In the genomic region with DNA sequence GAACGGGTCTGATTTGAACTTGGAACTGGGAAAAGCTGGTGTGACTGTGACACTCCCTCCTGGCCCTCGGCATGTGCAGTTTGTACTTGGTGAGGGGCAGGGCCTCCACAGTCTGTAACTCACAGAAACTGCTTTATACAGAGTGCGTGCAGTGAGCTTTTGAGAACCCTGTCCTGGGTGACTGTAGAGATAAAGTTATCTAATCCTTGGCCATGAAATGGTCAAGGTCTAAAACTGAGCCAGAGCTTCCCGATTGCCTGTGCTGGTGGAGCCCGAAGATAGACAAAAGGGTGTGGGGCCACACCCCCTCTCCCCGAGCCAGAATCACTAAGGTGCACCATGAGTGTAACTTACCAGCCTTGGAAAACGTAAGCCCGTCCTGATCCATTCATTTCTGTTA, we compare ENCODE assay signal across 13 mouse cellular contexts. TPM values are rescaled to one million over a fixed set of nuclear protein-coding genes. Genes with fewer than 3 reads are reported as not detected.
DNase-seq lines count a peak whose midpoint lies in the region; ATAC-seq and TF ChIP-seq lines count a peak whose summit lies in the region.
"Had no signal": no experiment of that assay in that cellular context is flagged by ENCODE, and none has a peak within 500 bp of the region (broad histone marks: within the 10 kb centered on the region; RNA-seq: fewer than 3 reads in every experiment).

No protein-coding gene starts in this region.

- H3K27ac ChIP-seq in liver, adult 2 months (replicated peaks; ENCODE audit: insufficient read depth, low read depth, low read length) = no peak overlapping the region; the same call in 1 of the 2 replicates
- H3K27ac ChIP-seq in liver, embryonic 12.5 days = no peak overlapping the region
- H3K27ac ChIP-seq in embryonic facial prominence, embryonic 13.5 days = peak overlapping the region; percentile 87
- peak overlapping the region; percentile 11; the same call in 1 of the 2 replicates for H3K27ac ChIP-seq in liver, postnatal 0 days (ENCODE audit: low read depth)

- H3K4me1 ChIP-seq in liver, adult 2 months (ENCODE audit: control insufficient read depth, insufficient read depth, low read length) = peaks cover 40% of the 10 kb centered on the region
- H3K4me1 ChIP-seq in liver, embryonic 12.5 days = peaks cover 32% of the 10 kb centered on the region
- peaks cover 98% of the 10 kb centered on the region for H3K4me1 ChIP-seq in embryonic facial prominence, embryonic 13.5 days
- peaks cover 2% of the 10 kb centered on the region; the same call in 1 of the 2 replicates for H3K4me1 ChIP-seq in liver, postnatal 0 days (ENCODE audit: insufficient read depth)

- TF ChIP-seq POLR2A in liver, adult 2 months (IDR thresholded peaks at IDR 0.05; ENCODE audit: extremely low read depth, insufficient read depth, low read length) = no peak

- peak; percentile 77 for DNase-seq in adrenal gland, adult 2 months
- DNase-seq in adrenal gland, postnatal 25 days = no peak
- DNase-seq in liver, adult 2 months (ENCODE audit: extremely low read depth, low read depth, low spot score) = peak; percentile 45
- no peak for DNase-seq in liver, postnatal 0 days
- DNase-seq in left cerebral cortex, adult 11 months (ENCODE audit: low spot score) = no peak
- DNase-seq in Muller cell, postnatal 12 days (ENCODE audit: inconsistent ontology term) = no peak
- DNase-seq: heart, adult 11 months; kidney, postnatal 36 days had no signal

- no peak for TF ChIP-seq EP300 in liver, postnatal 0 days (IDR thresholded peaks at IDR 0.05; ENCODE audit: low read depth)

- no peak for TF ChIP-seq CTCF in liver, adult 2 months (IDR thresholded peaks at IDR 0.05; ENCODE audit: low read depth, low read length)
- no peak for TF ChIP-seq CTCF in liver, postnatal 0 days (IDR thresholded peaks at IDR 0.05; ENCODE audit: low read depth)

- no peak overlapping the region for H3K4me3 ChIP-seq in liver, adult 2 months (ENCODE audit: insufficient read depth, low read depth, low read length)
- H3K4me3 ChIP-seq in liver, embryonic 12.5 days = no peak overlapping the region
- H3K4me3 ChIP-seq in embryonic facial prominence, embryonic 13.5 days = no peak overlapping the region
- H3K4me3 ChIP-seq in liver, postnatal 0 days (ENCODE audit: low read depth, low read length) = no peak overlapping the region
- H3K4me3 ChIP-seq: erythroblast, embryonic 14.5 days; myocyte had no signal

- no peaks in the 10 kb centered on the region for H3K27me3 ChIP-seq in liver, adult 2 months (ENCODE audit: control insufficient read depth, insufficient read depth, low read length)
- H3K27me3 ChIP-seq in liver, embryonic 12.5 days (replicated peaks) = no peaks in the 10 kb centered on the region
- H3K27me3 ChIP-seq in embryonic facial prominence, embryonic 13.5 days = no peaks in the 10 kb centered on the region
- no peaks in the 10 kb centered on the region for H3K27me3 ChIP-seq in liver, postnatal 0 days (ENCODE audit: insufficient read depth, low read length)
- H3K27me3 ChIP-seq: Patski had no signal

- no peaks in the 10 kb centered on the region for H3K9me3 ChIP-seq in liver, embryonic 12.5 days (replicated peaks)
- H3K9me3 ChIP-seq in embryonic facial prominence, embryonic 13.5 days = no peaks in the 10 kb centered on the region
- no peaks in the 10 kb centered on the region for H3K9me3 ChIP-seq in liver, postnatal 0 days (ENCODE audit: low read length)

- 31% methylated on average over 8 of the region's 8 CpGs for WGBS in liver, adult 2 months
- WGBS in liver, embryonic 12.5 days (ENCODE audit: insufficient replicate concordance) = 29% methylated on average over 8 of the region's 8 CpGs
- WGBS in embryonic facial prominence, embryonic 13.5 days = 49% methylated on average over 8 of the region's 8 CpGs
- 42% methylated on average over 8 of the region's 8 CpGs for WGBS in liver, postnatal 0 days (ENCODE audit: insufficient replicate concordance)

- no peak for ATAC-seq in liver, embryonic 12.5 days
- no peak for ATAC-seq in embryonic facial prominence, embryonic 13.5 days (ENCODE audit: insufficient number of reproducible peaks, insufficient read depth, low FRiP score, low TSS enrichment, low read depth)
- no peak for ATAC-seq in liver, postnatal 0 days
- ATAC-seq: Patski had no signal

- no peak overlapping the region for H3K9ac ChIP-seq in liver, adult 2 months (ENCODE audit: low read depth, low read length)
- H3K9ac ChIP-seq in liver, embryonic 12.5 days = no peak overlapping the region
- peak overlapping the region; percentile 28; the same call in 1 of the 2 replicates for H3K9ac ChIP-seq in embryonic facial prominence, embryonic 13.5 days
- H3K9ac ChIP-seq in liver, postnatal 0 days (replicated peaks) = no peak overlapping the region

- no peaks in the 10 kb centered on the region for H3K36me3 ChIP-seq in liver, adult 2 months (ENCODE audit: control insufficient read depth, insufficient read depth, low read length)
- peaks cover 22% of the 10 kb centered on the region for H3K36me3 ChIP-seq in liver, embryonic 12.5 days
- H3K36me3 ChIP-seq in embryonic facial prominence, embryonic 13.5 days = peaks cover 3% of the 10 kb centered on the region; the same call in 1 of the 2 replicates
- peaks cover 6% of the 10 kb centered on the region for H3K36me3 ChIP-seq in liver, postnatal 0 days (replicated peaks; ENCODE audit: insufficient read depth, low read length)

- H3K79me2 ChIP-seq in liver, adult 2 months (ENCODE audit: control insufficient read depth, insufficient read depth, low read length) = peaks cover 19% of the 10 kb centered on the region

- no peak overlapping the region for H3K4me2 ChIP-seq in liver, embryonic 12.5 days
- 0 out of 2 replicates have a peak overlapping the region, but pooled peaks have one; percentile 7 for H3K4me2 ChIP-seq in embryonic facial prominence, embryonic 13.5 days
- no peak overlapping the region for H3K4me2 ChIP-seq in liver, postnatal 0 days (ENCODE audit: low read depth, low read length)

RNA-seq across cellular contexts. Expression of a gene that starts 58.2 kb away (rescaled TPM):
- 100 to 1,000 TPM; 312 to 392 TPM for total RNA-seq in adrenal gland, adult 2 months (2021)
- polyA plus RNA-seq in adrenal gland, adult 2 months (2012; rRNA removed) = 140 and 199 TPM in 2 replicates
- 304 and 325 TPM in 2 replicates for total RNA-seq in adrenal gland, postnatal 25 days (2021)
- total RNA-seq in liver, adult 2 months (2014; rRNA removed) = 51.4 and 58.5 TPM in 2 replicates
- 52.6 and 56.4 TPM in 2 replicates for polyA plus RNA-seq in liver, adult 2 months (2012; rRNA removed)
- polyA plus RNA-seq in liver, embryonic 12.5 days (2016; fragmentation: Nextera tagmentation; extraction: Ambion mirVana) = 208 and 209 TPM in 2 replicates
- 396 and 424 TPM in 2 replicates for polyA plus RNA-seq in embryonic facial prominence, embryonic 13.5 days (2015; fragmentation: Nextera tagmentation; extraction: Ambion mirVana)
- polyA plus RNA-seq in liver, postnatal 0 days (2015; fragmentation: Nextera tagmentation; extraction: Ambion mirVana) = 136 and 143 TPM in 2 replicates

RNA-seq across cellular contexts. Expression of a gene that starts 59.6 kb away (rescaled TPM):
- 1 to 10 TPM; 9.2 to 9.5 TPM for total RNA-seq in adrenal gland, adult 2 months (2021)
- polyA plus RNA-seq in adrenal gland, adult 2 months (2012; rRNA removed) = 28.2 and 30.1 TPM in 2 replicates
- total RNA-seq in adrenal gland, postnatal 25 days (2021) = 9.9 and 13.3 TPM in 2 replicates
- 6.1 and 13.0 TPM in 2 replicates for total RNA-seq in liver, adult 2 months (2014; rRNA removed)
- polyA plus RNA-seq in liver, adult 2 months (2012; rRNA removed) = 37.2 and 42.8 TPM in 2 replicates
- polyA plus RNA-seq in liver, embryonic 12.5 days (2016; fragmentation: Nextera tagmentation; extraction: Ambion mirVana) = 9.4 and 9.5 TPM in 2 replicates
- 14.9 and 16.7 TPM in 2 replicates for polyA plus RNA-seq in embryonic facial prominence, embryonic 13.5 days (2015; fragmentation: Nextera tagmentation; extraction: Ambion mirVana)
- polyA plus RNA-seq in liver, postnatal 0 days (2015; fragmentation: Nextera tagmentation; extraction: Ambion mirVana) = 33.1 and 33.9 TPM in 2 replicates

RNA-seq across cellular contexts. Expression of a gene that starts 59.7 kb away (rescaled TPM):
- 10 to 100 TPM; 59.7 to 61.3 TPM for total RNA-seq in adrenal gland, adult 2 months (2021)
- polyA plus RNA-seq in adrenal gland, adult 2 months (2012; rRNA removed) = 131 and 157 TPM in 2 replicates
- total RNA-seq in adrenal gland, postnatal 25 days (2021) = 61.5 and 69.4 TPM in 2 replicates
- 142 and 183 TPM in 2 replicates for total RNA-seq in liver, adult 2 months (2014; rRNA removed)
- 144 and 155 TPM in 2 replicates for polyA plus RNA-seq in liver, adult 2 months (2012; rRNA removed)
- 43.4 and 44.0 TPM in 2 replicates for polyA plus RNA-seq in liver, embryonic 12.5 days (2016; fragmentation: Nextera tagmentation; extraction: Ambion mirVana)
- polyA plus RNA-seq in embryonic facial prominence, embryonic 13.5 days (2015; fragmentation: Nextera tagmentation; extraction: Ambion mirVana) = 91.9 and 121 TPM in 2 replicates
- polyA plus RNA-seq in liver, postnatal 0 days (2015; fragmentation: Nextera tagmentation; extraction: Ambion mirVana) = 117 and 121 TPM in 2 replicates

Comparison
In these comparisons a context has a peak if more than half of its experiments do, and no peak if none do; other contexts are left out.
1. DNase-seq: peak in adrenal gland, adult 2 months (single experiment) and liver, adult 2 months (single experiment); none in adrenal gland, postnatal 25 days (single experiment), liver, postnatal 0 days (single experiment), left cerebral cortex, adult 11 months (single experiment) and Muller cell, postnatal 12 days (single experiment).
2. H3K27ac ChIP-seq: peak in embryonic facial prominence, embryonic 13.5 days (single experiment) and liver, postnatal 0 days (single experiment); none in liver, adult 2 months (single experiment) and liver, embryonic 12.5 days (single experiment).